Mouse (Mus musculus): ENCODE results near the gene Fermt2. TPM values are rescaled to one million over a fixed set of nuclear protein-coding genes. Genes with fewer than 3 reads are reported as not detected.
A peak's percentile ranks its signal among the peaks of the same experiment; 100 is the strongest.
"Not testable (repeated sequence)": the region's sequence is repeated elsewhere in the genome, so short reads cannot be mapped to it uniquely, and the experiment has no call there.

Gene Fermt2
- total RNA-seq, 2 experiments from 2014 or later, result 214 to 243 TPM

DNA sequence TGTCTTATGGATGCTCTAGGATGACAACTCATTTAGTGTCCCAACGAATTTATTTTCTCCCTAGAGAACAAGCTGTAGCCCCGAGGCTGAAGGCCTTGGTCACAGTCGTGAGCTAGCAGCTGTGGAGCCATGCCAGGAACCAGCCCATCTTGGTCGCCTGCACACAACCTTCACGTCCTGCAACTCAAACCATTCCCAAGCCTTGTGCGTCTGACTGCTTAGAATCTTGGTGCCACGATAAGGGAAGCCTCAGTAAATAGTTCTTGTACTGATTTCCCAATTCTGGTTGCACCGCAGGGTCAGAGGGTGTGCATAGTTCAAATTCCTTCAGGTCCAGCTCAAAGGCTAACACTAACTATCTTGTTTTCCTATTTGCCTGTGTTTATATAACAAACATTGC, 52.3 kb downstream of the Fermt2 start:
- H3K27ac ChIP-seq, result peak overlapping the region; percentile 84
- DNase-seq, result peak; percentile 46
- intact Hi-C loops (cut with DNase I), result no loop called here
- no peak for TF ChIP-seq CTCF (IDR thresholded peaks at IDR 0.05)
- H3K4me3 ChIP-seq, result no peak overlapping the region

DNA sequence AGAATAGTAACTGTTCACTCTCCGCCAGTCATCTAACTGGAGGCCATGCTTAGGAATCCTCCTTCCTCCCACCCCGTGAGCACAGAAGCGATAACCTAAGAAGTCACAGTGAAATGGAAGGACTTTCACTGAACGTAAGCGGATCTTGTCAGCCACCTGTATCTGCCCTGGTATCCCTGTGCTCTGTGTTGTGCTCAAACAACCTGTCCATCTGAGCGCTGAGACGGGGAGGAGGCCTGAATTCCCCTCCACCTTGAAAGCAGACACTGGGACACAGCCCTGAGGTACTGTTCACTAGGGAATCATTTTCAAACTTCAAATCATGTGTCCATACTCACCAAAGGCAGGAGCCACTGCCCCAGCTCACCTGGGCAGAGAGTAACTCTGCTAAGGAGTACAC, 52.9 kb downstream of the Fermt2 start:
- DNase-seq, result no peak
- H3K27ac ChIP-seq, result peak overlapping the region; percentile 84
- H3K4me3 ChIP-seq, result no peak overlapping the region
- TF ChIP-seq CTCF (IDR thresholded peaks at IDR 0.05), result no peak
- intact Hi-C loops (cut with DNase I), result no loop called here

DNA sequence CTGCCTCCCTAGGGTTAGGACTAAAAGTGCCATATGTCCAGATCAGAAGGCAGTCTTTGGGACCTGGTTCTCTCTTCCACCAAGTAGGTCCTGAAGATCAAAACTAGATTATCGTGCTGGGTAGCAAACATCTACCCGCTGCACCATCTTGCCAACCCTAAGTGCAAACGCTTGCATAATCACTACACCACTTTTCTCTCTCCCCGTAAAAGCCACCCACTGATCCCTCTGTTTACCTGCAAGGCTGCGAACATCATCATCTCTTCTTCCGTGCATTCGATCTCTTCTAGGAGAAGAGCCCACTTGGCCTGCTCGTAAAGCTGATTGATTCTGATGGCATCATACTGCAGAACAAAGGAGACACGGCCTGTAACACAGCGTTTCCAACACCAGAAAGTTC, 57.4 kb downstream of the Fermt2 start:
- intact Hi-C loops (cut with DNase I), result no loop called here
- TF ChIP-seq CTCF (IDR thresholded peaks at IDR 0.05), result no peak
- Histone ChIP-seq H3K27ac (no peak overlapping the region), H3K4me3 (no peak overlapping the region)
- no peak for DNase-seq

DNA sequence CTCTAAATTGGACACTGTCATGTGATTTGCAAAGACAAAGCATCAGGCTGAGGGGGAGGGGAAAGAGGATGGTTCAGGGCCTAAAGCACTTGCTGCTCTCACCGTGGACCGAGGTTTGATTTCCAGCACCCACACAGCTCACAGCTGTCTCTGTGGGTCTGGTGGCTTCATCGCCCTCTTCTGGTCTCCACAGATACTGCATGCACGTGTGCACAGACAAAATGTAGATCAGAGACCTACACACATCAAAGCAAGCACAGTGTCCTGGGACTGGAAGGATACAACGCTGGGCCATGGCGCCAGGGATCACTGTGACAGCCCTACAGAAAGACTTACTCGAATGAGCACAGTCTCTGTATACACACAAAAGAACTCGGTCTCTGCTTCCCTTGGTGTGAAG, 60.5 kb downstream of the Fermt2 start:
- TF ChIP-seq CTCF (IDR thresholded peaks at IDR 0.05), result peak; percentile 49
- intact Hi-C loops (cut with DNase I), result no loop called here

DNA sequence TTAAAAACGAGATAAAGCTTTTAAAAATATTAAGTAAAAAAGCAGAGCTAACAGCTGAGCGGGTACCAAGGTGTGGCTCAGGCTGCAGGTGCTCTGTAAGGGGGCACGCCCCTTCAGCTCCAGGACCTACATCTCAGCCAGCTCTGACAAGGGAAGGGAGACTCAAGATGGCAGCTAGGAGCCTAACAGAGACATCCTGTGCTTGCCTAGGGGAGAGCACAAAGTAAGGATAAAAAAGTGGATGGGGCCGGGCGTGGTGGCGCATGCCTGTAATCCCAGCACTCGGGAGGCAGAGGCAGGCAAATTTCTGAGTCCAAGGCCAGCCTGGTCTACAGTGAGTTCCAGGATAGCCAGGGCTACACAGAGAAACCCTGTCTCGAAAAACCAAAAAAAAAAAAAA, 63.5 kb downstream of the Fermt2 start:
- H3K4me3 ChIP-seq; H3K27ac ChIP-seq; intact Hi-C loops (cut with DNase I); DNase-seq: not testable (repeated sequence)

More for the DNA sequence above, 60.5 kb downstream of the Fermt2 start:
- H3K4me3 ChIP-seq, result no peak overlapping the region
- no peak overlapping the region for H3K27ac ChIP-seq
- DNase-seq, result no peak

DNA sequence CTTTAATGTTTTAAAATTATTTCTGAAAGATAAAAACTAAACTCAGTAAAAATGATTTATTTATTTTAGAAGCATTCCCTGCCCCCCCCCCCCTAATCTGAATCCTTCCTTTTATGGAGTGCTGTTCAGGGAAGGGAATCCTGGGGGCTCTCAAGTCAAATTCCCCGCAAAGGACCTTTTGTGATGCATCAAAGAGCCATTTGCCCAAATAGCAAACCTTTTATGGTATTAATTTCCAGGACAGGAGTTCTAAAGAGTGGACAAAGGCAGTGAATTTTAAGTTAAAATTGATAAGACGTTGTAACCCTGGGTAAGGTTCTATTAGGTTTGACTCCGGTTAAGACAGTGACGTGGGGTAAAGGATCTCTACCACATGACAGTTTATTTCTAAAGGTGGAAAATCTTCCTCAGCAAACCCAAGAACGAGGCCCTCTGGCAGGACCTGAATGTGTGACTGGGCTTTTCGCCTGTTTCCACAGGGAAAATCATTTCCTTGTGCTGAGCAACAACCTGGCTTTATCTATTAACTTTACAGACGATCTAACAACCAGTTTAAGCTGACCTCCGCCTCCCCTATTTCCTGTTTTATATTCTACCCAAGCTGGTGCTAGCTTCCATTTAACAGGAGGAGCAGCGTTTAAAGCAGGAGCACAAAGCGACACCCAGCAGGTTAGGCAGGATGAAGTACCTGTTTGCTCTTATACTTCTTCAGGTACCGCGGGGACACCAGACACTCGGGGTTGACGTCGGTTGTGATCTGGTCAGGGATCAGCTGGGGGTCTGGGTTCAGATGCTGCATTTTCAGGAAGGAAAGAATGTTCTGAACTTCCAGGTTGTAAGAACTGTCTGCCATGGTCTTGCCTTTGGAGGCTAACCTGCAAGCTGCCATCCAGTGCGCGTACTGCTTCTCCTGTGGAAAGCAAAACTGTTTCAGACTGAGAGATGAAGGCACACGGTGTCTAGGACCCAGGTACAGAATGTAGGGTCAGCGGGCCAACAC, 65.6 kb downstream of the Fermt2 start:
- no peak overlapping the region for H3K4me3 ChIP-seq
- no peak for TF ChIP-seq CTCF (IDR thresholded peaks at IDR 0.05)
- peak overlapping the region; percentile 80 for H3K27ac ChIP-seq
- DNase-seq, result no peak
- intact Hi-C loops (cut with DNase I), result loop anchor here (5.0 kb wide), 1 partner anchor 68 kb away; the partner anchor contains the start of gene Fermt2

DNA sequence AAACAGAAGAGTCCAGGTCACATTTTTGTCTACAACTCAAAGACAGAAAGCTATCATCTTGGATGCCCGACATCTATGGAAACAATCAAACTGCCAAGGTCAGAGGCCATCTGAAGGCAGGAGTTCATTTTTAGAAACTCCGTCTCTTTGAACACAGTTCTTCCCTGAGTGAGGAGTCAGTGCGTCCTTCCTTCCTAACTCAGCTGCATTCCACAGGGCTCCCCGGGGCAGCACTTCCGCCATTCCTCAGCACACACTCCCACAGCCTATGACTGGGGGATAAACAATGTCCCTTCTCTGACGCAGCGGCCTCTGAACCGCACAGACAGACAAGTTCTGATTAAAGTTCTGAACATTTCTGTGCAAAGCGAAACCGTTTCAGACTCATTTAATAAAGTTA, 66.3 kb downstream of the Fermt2 start:
- intact Hi-C loops (cut with DNase I), result loop anchor here (5.0 kb wide), 1 partner anchor 69 kb away; the partner anchor contains the start of gene Fermt2
- DNase-seq, result peak; percentile 46
- no peak overlapping the region; the same call in 1 of the 2 replicates for H3K4me3 ChIP-seq
- TF ChIP-seq CTCF (IDR thresholded peaks at IDR 0.05), result no peak
- peak overlapping the region; percentile 80 for H3K27ac ChIP-seq

DNA sequence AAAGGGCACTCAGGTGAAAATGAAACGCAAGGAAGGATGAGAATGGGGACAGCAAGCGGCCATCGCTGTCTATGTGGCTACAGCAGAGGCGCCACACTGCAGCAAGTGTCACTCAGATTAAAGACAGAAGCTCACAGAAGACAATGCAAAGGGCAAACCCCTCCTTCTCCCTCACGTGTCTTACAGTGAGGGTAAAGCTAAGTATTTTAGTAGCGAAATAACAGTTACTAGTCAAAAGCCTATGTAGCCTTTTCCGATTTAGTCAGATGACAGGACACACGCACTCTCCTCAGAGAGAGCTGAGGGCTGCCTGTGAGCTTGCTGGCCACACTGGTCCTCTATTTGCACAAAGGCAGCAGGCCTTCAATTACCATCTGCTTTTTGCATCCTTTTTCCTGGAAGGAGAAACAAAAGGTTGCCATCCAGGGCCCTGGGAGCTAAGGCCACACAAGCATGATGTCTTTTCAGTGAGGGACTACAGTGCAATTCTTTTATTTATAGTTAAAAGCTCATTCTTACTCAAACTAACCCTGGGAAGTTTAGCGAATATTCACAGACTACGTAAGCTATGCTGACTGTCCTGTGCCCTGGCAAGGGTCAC, 66.9 kb downstream of the Fermt2 start:
- no peak for TF ChIP-seq CTCF (IDR thresholded peaks at IDR 0.05)
- H3K27ac ChIP-seq, result peak overlapping the region; percentile 80
- no peak overlapping the region for H3K4me3 ChIP-seq
- DNase-seq, result no peak
- intact Hi-C loops (cut with DNase I), result loop anchor here (5.0 kb wide), 1 partner anchor 69 kb away; the partner anchor contains the start of gene Fermt2

DNA sequence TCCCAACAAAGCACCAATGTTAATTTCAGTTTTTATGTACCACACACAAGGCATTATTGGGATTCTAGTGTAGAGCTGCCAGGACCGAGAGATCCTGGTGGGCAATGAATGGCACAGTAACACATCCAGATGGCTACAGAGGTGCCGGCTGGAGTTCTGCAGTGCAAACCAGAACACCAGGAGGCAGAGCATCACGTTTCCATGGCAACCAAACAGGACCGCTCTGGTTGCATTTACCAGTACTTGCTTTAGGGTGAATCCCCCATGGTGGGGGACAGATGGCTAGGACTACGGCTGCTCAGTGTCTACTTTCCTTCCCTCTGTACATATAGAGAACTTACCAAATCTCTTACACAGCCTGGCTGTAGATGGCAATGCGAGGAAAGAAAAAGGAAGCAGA, 67.5 kb downstream of the Fermt2 start:
- intact Hi-C loops (cut with DNase I), result loop anchor here (5.0 kb wide), 1 partner anchor 70 kb away; the partner anchor contains the start of gene Fermt2
- Histone ChIP-seq H3K4me3 (no peak overlapping the region), H3K27ac (no peak overlapping the region; the same call in 1 of the 2 replicates)
- no peak for TF ChIP-seq CTCF (IDR thresholded peaks at IDR 0.05)
- no peak for DNase-seq

DNA sequence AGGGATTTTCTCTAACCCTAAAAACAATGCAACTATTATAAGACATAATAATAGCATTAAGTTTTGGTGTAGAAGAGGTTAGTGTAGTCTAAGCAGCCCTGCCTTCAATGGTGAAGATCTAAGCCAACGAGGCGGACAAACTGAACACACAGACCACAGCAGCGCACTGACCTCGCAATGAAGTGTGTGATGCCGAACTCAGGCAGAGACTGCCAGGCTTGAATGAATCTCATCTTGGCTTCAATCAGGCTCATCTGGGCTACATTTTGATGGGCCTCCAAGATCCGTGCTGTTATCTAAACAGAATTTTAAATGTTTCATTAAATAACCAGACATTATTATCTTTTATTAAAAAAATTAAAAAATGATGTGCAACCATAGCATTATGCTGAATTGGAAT, 68.0 kb downstream of the Fermt2 start:
- Histone ChIP-seq H3K27ac (no peak overlapping the region), H3K4me3 (no peak overlapping the region)
- TF ChIP-seq CTCF (IDR thresholded peaks at IDR 0.05), result no peak
- intact Hi-C loops (cut with DNase I), result loop anchor here (5.0 kb wide), 1 partner anchor 70 kb away; the partner anchor contains the start of gene Fermt2
- DNase-seq, result no peak

DNA sequence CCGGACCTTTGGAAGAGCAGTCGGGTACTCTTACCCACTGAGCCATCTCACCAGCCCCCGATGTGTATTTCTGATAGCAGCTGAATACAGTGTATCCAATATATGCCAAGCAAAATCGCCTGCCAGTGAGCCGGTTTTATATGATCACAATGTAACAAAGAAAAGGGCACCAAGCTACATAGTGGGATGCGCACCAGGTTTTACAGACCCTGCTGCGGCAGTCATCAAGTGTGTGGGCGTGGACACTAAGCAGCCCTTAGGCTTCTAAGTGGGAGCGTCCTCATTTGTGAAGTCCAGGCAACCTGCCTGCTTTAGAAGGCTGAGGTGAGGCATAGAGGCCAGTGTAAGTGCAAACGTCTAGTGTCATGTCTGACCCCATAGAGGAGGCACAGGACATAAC, 69.4 kb downstream of the Fermt2 start:
- DNase-seq, result no peak
- no peak overlapping the region for H3K27ac ChIP-seq
- intact Hi-C loops (cut with DNase I), result loop anchor here (5.0 kb wide), 1 partner anchor 72 kb away; the partner anchor contains the start of gene Fermt2
- no peak for TF ChIP-seq CTCF (IDR thresholded peaks at IDR 0.05)
- H3K4me3 ChIP-seq, result no peak overlapping the region

DNA sequence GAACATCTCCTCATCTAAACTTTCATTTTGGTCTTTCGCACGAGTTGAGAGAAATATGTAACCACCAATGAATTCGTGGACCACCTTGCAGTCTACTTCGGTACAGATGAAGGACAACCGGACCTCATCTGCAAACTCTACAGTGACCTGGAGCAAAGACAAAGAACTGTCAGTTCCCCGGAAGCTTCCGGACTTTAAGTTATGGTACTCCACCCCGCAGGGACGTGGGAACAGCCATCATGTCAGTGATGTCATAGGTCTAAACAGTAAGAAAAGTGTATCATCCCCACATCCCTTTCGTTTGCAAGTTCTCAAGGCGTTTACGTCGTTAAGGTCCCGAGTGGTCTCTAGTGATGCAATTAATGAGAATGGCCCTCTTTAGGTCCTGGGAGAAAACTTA, 70.0 kb downstream of the Fermt2 start:
- DNase-seq, result no peak
- Histone ChIP-seq H3K27ac (no peak overlapping the region), H3K4me3 (no peak overlapping the region)
- intact Hi-C loops (cut with DNase I), result loop anchor here (5.0 kb wide), 1 partner anchor 72 kb away; the partner anchor contains the start of gene Fermt2
- TF ChIP-seq CTCF (IDR thresholded peaks at IDR 0.05), result no peak

DNA sequence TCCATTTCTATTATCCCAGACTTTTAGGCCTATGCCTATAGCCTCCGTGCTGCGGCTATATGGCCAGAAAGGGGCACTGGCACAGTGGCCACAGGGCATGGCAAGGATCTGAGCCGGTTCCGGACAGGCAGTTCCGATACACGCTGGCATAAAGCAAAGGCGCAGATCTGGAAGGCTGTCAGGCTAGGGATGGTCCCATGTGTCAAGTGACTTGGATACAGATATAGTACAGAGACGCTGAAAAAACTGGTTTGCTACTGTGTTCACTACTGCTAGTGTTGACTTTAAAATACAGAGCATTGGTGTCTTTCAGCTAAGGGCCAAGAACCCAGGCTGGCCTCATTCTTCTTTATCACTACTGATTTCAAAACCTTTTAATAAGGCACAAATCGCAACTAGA, 72.9 kb downstream of the Fermt2 start:
- intact Hi-C loops (cut with DNase I), result no loop called here
- DNase-seq, result no peak
- no peak for TF ChIP-seq CTCF (IDR thresholded peaks at IDR 0.05)
- Histone ChIP-seq H3K27ac (peak overlapping the region; percentile 71), H3K4me3 (no peak overlapping the region)
